Mouse (Mus musculus) urinary bladder, postnatal 25 days (tissue): ENCODE results near the gene Wnk3.
"Not testable (repeated sequence)": the region's sequence is repeated elsewhere in the genome, so short reads cannot be mapped to it uniquely, and the experiment has no call there.

ENCODE experiments used
- DNase-seq: peaks from one replicate; pipeline ENCODE4 v3.0.0; 2022; ENCODE audit warnings: low spot score

The Wnk3 gene

DNA sequence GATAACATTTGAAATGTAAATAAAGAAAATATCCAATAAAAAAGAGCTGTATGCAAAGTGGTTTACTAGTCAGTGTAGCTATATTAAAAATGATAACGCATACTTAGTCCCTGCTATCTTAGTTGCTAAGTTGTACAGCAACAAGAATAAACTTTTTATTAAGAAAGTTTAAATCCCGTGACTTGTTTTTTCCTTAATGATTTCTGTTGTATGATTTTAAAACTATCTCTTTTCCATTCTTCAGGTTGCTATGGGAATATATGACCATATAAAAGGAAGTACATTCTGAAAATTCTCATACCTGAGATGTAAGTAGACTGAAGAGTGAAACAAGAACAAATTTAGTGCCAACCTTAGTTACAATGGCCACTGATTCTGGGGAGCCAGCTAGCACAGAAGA lies at the start of gene Wnk3:
Wnk3 (plus strand) TSS at position 301 of the 400 bp plus-strand sequence.
- DNase-seq: no peak

DNA sequence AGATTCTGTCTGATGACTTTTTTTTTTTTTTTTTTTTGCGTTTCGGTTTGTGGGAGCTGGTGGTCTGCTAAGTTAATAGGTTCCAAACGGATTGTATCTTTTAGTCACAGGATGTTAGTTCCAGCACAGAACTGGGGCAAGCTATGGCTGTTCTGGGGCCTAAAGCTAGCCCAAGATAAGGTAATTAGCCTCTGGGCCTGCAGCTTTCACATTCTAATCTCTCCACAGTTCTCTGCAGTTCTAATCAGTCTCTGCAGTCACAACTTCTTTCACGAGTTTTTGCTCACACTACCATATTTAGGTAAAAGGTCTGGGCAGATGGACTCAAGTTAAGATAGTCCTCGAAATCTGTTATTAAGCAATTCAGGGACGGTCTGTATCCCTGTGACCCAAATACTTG lies 39.5 kb upstream of the Wnk3 start:
- DNase-seq: no peak

DNA sequence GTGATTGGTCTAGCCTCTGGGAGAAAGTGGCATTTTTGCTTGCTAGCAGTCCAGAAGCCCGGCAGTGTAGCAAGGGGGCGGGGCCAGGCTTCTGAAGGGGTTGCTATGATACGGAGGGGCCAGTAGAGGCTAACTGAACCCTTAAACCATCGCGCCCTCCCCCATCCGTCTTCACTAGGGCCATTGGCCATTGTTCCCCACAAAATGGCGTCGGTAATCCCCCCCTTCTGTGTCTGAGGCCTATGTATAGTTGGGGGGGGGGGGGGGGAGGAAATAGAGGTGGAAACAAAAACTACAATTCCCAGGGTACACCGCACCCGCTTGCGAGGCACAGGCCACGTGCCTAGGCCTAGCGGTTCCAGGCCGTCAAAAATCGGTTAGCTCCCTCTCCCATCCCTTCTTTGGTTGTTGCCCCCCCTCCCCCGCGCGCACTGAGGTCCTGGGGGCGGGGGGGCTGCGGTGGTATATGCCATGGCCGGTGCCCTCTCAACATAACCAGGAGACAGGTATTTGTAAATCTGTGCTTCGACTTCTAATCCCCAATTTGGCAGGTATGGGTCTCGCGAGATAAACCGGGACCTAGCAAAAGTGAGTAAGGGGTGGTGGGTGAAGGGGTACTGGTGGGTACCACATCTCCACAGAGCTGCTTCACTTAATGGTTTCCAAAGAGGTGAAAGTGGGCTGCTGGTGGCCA lies 29.3 kb upstream of the Wnk3 start:
- DNase-seq: peak; percentile 3

DNA sequence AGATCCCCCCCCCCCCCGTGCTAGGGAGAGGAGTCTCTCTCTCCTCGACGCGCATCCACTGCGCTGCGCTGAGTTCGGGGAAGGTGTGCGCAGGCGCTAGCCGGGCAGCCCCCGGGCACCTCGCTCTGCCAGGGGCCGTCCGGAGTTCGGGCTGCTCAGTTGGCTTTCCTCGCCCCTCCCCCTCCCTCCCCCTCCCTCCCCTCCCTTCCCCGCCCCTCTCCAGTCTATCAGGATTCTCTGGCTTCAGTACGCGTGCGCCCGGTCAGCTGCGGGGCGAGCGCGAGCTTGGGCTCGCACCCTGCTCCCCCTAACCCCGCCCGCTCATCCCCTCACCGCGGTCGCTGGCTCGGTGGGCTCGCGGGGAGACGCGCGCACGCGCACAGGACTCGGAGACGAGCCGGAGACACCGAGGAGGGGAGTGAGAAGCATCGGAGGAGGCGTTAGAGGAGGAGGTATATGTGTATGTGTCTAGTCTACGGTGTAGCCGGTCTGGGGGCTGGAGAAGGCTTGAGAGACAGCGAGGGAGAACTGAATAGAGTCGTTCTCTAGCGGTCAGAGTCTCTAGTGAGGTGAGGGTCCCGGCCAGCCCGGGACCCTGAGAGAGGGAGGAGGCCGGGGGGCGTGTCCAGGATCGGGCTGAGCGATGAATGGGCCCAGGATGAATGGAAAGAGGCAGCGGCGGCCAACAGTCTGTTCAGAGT lies 28.5 kb upstream of the Wnk3 start:
- DNase-seq: peak; percentile 14

DNA sequence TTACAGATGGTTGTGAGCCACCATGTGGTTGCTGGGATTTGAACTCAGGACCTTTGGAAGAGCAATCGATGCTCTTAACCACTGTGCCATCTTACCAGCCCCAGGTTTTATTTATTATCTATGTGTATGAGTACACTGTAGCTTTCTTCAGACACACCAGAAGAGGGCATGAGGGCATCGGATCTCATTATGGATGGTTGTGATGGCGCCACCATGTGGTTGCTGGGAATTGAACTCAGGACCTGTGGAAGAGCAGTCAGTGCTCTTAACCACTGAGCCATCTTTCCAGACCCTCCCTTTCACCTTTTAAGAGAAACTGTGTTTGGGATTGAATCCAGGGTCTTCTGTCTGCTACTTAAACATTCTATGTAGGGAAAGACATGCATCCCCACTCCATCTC lies 24.7 kb upstream of the Wnk3 start:
- DNase-seq: not testable (repeated sequence)

DNA sequence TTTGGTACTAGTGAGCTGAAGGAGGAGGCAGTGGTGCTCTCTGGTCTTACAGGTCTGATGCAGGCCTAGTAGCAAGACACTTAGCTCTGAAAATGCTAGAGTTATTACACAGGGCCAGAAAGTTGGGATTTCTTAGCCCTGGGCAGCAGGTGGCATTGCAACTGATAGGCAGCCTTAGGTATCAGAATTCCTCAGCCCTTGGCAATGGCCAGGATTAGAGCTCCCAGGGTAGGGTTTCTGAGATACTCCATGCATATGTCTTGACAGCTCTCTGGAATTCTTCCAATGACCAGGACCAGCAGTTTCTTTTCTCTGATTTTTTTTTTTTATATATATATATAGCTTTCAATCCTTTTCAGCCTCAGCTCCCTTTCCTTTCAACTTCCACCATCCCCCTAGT lies 100.5 kb downstream of the Wnk3 start:
- no peak for DNase-seq

DNA sequence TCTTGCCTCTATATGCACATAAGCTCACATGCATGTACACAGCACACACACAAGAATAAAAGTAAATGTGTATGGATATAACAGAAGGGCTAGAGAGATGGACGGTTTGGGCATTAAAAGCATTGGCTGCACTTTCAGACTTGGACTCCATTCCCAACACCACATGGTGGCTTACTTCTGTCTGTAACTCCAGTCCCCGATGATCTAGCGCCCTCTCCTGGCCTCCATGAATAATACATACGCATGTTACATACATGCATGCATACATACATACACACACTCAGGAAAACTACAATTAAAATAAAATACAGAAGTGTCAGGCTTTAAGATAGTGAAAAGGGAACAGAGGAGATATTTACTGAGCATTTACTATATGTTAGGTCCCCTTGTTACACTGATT lies 115.9 kb downstream of the Wnk3 start:
- no peak for DNase-seq

DNA sequence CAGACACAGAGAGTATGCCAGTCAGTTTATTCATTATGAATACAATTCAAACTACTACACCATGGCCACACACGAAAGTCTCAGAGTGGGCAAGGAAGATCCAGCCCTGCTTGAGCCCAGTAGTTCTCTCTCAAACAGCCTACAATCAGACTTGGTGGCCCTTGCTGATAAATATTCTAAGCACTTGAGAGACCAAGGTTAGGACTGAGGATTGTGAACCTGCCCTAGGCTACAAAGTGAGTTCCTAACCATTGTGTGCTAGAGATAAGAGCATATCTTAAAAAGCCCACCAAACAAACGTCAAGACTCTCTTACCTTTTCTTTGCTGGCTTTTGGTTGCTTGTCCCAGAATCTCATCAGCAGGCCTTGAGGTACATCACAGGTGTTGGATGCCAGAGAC lies 135.7 kb downstream of the Wnk3 start:
- no peak for DNase-seq

DNA sequence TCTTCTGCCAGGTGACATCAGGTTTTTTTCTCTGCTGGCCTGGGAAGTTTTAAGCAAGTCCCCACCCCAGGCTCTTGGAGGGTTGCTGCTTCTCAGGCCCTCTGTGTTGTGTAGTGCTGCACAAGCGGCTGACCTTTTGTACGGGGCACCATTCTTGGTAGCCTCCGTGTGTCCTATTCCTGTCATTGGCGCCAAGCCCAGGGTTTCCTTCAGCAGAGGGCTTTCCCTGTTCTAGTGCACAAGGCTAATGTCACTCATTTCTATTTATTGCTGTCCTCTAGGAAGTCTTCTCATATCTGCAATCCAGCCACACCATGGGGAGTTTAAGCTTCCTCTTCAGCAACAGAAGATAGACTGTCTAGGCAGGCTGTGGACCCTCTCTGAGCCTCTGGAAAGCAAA lies 139.9 kb downstream of the Wnk3 start:
- no peak for DNase-seq

DNA sequence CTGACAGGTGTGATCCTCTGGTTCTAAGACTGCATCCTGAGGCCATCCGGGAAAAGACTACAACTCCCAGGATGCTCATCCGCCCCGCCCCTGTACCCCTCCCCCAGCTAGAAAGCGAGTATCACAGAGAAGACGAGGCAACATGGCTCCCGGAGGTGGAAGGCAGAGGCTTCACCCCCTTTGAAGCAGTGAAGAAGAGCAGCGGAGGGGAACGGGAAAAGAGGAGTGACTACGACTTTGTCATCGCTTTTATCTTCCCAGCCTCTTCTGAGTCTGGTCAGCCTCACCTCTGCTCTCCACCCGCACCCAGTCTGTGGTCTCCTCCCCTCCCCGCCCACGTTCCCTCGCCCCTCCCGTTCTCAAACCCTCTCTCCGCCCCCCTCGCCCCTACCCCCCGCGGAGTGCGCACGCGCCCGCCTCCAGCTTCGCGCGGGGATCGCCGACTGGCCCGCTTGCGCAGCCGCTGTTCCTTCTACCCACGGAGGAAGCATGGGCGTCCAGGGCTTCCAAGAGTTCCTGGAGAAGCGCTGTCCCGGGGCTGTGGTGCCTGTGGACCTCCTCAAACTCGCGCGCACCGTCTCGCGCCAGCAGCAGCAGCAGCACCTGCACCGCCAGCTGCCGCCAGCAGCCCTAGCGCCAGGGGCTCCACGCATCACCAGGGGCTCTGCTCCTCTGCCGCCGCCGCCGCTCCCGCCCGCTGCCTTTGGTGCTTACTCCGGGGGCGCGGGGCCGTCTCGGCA lies 146.1 kb downstream of the Wnk3 start, which contains the start of gene Fam120c:
Fam120c (plus strand) TSS at position 415 of the 740 bp plus-strand sequence.
- DNase-seq: peak; percentile 79

DNA sequence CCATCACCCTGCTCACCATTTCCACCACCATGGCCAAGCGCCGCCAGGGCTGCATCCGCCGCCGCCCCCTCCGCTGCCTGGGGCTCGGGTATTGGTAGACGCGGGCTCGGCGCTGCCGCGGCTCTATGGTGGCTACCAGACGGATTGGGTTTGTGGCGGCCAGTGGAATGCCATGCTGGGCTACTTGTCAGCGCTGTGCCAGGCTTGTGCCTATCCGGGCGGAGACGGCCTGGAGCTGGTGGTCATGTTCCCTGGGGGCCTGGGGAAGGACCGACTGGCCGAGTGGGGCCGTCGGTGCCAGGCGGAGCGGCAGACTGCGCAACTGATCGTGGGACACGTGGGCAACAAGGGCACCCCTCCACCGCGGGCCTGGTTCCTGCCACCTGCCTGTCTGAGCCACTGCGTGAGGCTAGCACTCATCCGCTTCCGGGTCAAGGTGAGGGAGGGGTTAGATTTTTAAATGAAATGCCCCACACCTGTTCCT lies 146.7 kb downstream of the Wnk3 start:
- peak; percentile 15 for DNase-seq

DNA sequence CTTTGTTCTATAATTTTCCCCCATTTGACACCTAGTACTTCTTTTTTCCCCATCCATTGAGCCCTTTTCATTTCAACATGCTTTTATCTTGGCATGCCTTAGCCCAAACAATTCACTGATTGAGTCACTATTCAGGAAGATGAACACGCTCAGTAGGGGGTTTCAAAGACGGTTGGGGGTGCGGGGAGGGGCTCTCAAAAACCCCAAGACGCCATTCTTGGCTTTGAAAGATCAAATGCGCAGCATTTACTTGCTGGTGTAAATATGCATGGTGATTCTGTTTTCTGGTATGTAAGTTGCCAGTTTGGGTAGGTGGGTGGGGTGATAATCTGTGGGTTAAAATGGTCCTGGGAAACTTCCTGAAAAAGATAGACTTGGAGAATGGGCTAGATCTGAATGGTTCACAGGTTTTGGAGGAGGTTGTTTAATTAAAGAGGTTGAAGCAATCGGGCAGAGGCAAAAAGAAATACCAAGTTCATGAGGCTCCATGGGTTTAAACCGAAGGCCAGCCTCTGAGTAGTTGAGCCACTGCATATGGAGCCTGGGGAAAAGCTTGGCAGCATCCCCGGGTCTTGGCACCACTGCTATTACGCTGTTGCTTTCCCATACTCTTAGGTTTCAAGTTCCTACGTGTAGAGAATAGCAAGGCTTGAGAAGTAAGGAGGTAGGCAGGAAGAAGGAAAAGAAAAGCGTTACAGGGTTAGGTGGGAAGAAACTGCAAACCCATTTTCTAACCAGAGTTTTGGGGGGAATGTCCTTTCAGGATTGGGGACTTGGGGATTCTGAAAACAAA lies 147.7 kb downstream of the Wnk3 start:
- DNase-seq: no peak

DNA sequence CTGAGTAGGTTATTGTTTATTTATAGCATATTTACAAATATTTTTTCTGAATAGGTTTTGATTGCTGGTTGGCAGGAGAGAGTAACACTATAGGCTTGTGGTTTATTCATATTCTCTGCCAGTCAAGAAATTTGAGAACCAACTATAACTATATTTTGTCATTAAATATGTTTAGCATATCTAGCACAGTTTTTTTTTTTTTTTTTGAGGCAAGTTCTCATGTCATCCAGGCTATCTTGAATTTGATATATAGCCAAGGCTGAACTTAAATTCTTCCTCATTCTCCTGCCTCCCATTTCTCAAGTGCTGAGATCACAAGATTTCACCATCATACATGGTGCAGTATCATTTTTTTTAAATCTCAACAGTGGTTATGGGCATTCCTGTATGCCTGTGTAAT lies 149.4 kb downstream of the Wnk3 start:
- DNase-seq: no peak

DNA sequence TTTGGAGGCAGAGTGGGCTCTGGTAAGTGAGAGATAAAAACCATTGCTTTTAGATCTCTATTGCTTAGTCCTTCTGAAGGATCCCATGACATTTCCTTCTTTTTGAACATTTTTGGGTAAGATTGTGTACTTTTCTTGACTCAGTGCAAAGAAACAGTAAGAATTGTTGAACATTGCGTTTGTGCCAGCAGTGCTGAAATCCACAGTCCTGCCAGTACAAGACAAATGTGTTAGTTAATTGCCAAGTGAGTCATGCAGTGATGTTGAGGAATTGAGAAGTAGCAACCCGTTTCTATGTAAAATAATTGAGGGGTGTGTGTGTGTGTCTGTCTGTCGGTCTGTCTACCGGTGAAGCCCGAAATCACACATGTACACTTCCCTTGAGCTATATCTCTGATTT lies 151.4 kb downstream of the Wnk3 start:
- DNase-seq: no peak
